Mouse (Mus musculus) testis, adult 2 months (tissue): ENCODE data around the gene 2810021J22Rik.

ENCODE experiments used
- CTCF ChIP-seq: fragments of 200-500 bp; IDR thresholded peaks from 2 replicates; pipeline ENCODE4 v1.5.1; 2012; ENCODE audit warnings: low read depth, mild to moderate bottlenecking, inconsistent platforms, low read length, moderate library complexity; ENCODE audit not compliant: control insufficient read depth, insufficient read depth, insufficient replicate concordance
- POLR2A ChIP-seq: fragments of 200-500 bp; IDR thresholded peaks from 2 replicates; pipeline ENCODE4 v1.6.1; 2012; ENCODE audit warnings: low read depth, mild to moderate bottlenecking, inconsistent platforms, low read length, moderate library complexity; ENCODE audit not compliant: control insufficient read depth

GRCm38 (mm10) chr11:58894456-58894855 is 27.4 kb downstream of the 2810021J22Rik start:
- no peak for TF ChIP-seq CTCF
- TF ChIP-seq POLR2A = no peak
